Mouse (Mus musculus): ENCODE measurements at regions not wholly inside any gene's neighbourhood (a gene's known extent, or its start where the extent isn't known, plus 50 kb on each side); places are given as distances from the start of the nearest gene placed in this dataset.

DNA sequence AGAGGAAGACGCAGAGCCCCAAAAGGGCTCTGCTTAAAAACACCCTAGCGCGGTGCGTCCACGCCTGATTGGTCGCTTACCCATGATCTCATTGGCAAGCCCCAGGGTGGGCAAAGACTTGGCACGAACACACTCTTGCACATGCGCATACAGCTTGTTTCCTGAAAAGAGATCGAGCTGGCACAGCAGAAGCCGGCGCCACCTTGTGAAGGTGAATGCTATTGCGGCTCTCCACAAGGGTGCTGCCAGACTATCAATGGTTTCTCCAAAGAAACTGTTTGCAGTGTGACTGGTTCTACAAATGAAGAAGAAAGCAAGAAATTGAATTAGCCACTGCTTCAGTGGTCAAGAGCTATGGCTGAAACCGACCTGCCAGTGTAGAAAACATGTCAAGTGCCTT is 165.1 kb upstream of the Speer2 start:
- TF ChIP-seq POLR2A (IDR thresholded peaks at IDR 0.05; ENCODE audit: control insufficient read depth, low read depth, low read length) = no peak
- TF ChIP-seq CTCF (IDR thresholded peaks at IDR 0.05; ENCODE audit: control insufficient read depth, insufficient read depth, insufficient replicate concordance, low read depth, low read length) = no peak

Measured in testis, adult 2 months (tissue).